Mouse (Mus musculus) lung, adult 2 months (tissue): Measurements from ENCODE around the gene Bri3bp. TPM values are rescaled to one million over a fixed set of nuclear protein-coding genes. Genes with fewer than 3 reads are reported as not detected.
A peak's percentile ranks its signal among the peaks of the same experiment; 100 is the strongest.
"Not testable (repeated sequence)": the region's sequence is repeated elsewhere in the genome, so short reads cannot be mapped to it uniquely, and the experiment has no call there.

ENCODE experiments used
- DNase-seq: peaks from one replicate; pipeline ENCODE4 v3.0.0; 2022
- H3K4me1 ChIP-seq: fragments of 200-500 bp; 2 replicates; pipeline ENCODE4 v1.6.1; 2011; ENCODE audit warnings: low read length; ENCODE audit not compliant: control insufficient read depth, insufficient read depth
- H3K4me3 ChIP-seq: fragments of 200-500 bp; replicated peaks from 2 replicates; pipeline ENCODE3; 2011; ENCODE audit warnings: low read depth, mild to moderate bottlenecking, control low read depth, low read length; ENCODE audit errors: extremely low read depth
- CTCF ChIP-seq: fragments of 200-500 bp; IDR thresholded peaks from 2 replicates; pipeline ENCODE4 v1.5.1; 2011; ENCODE audit warnings: mild to moderate bottlenecking, low read length, control low read depth; ENCODE audit not compliant: insufficient read depth
- POLR2A ChIP-seq: fragments of 200-500 bp; IDR thresholded peaks from 2 replicates; pipeline ENCODE4 v1.6.1; 2011; ENCODE audit warnings: low read depth, mild to moderate bottlenecking, control low read depth, low read length, borderline replicate concordance; ENCODE audit errors: extremely low read depth
- WGBS: fragments of 180-500 bp; shearing (Covaris S2); methylation state at CpG from one replicate; pipeline ENCODE4 v1.1.7; 2018; 5-methylcytosine and 5-hydroxymethylcytosine counted together
- polyA plus RNA-seq: library from polyadenylated mRNA; depleted of rRNA; stranded (reverse); fragments of >200 nt; gene quantifications from 2 replicates; pipeline ENCODE4 v1.2.3, GENCODE M21; 2012

Gene Bri3bp
- polyA plus RNA-seq, 1 experiment = 8.2 TPM

- Histone ChIP-seq H3K4me3 (no peak overlapping the region), H3K4me1 (no peaks in the 10 kb centered on the region)
- WGBS = 6% methylated on average over 13 of the region's 13 CpGs
- TF ChIP-seq CTCF (no peak), POLR2A (no peak)
- DNase-seq = peak; percentile 66
Measured at GRCm38 (mm10) chr5:125408842-125409241, 32.5 kb upstream of the Bri3bp start.

- TF ChIP-seq CTCF (no peak), POLR2A (no peak)
- peak overlapping the region; percentile 26 for H3K4me3 ChIP-seq
- WGBS = 30% methylated on average over 20 of the region's 20 CpGs
- H3K4me1 ChIP-seq = no peaks in the 10 kb centered on the region
- no peak for DNase-seq
Measured at GRCm38 (mm10) chr5:125409348-125410090, 31.8 kb upstream of the Bri3bp start.

- WGBS = 67% methylated on average over 5 of the region's 5 CpGs
- H3K4me3 ChIP-seq = no peak overlapping the region
- H3K4me1 ChIP-seq = no peaks in the 10 kb centered on the region
- TF ChIP-seq CTCF (peak; percentile 19; the same call in 1 of the 2 replicates), POLR2A (no peak)
- DNase-seq = peak; percentile 51
Measured at GRCm38 (mm10) chr5:125411972-125412530, 29.3 kb upstream of the Bri3bp start.

GRCm38 (mm10) chr5:125412536-125412935 lies 28.8 kb upstream of the Bri3bp start:
- not testable (repeated sequence) for DNase-seq, H3K4me3 ChIP-seq, H3K4me1 ChIP-seq
- 83% methylated on average over 8 of the region's 8 CpGs for whole genome bisulfite sequencing

- H3K4me1 ChIP-seq = no peaks in the 10 kb centered on the region
- no peak for TF ChIP-seq POLR2A
- no peak for TF ChIP-seq CTCF
- WGBS = 52% methylated on average over 4 of the region's 4 CpGs
- no peak overlapping the region for H3K4me3 ChIP-seq
- no peak for DNase-seq
Measured at GRCm38 (mm10) chr5:125413763-125414162, 27.6 kb upstream of the Bri3bp start.

- no peaks in the 10 kb centered on the region for H3K4me1 ChIP-seq
- no peak for TF ChIP-seq CTCF
- no peak for TF ChIP-seq POLR2A
- WGBS = 93% methylated on average over 8 of the region's 8 CpGs
Measured at GRCm38 (mm10) chr5:125416183-125416582, 25.2 kb upstream of the Bri3bp start.

GRCm38 (mm10) chr5:125418636-125419035 lies 22.7 kb upstream of the Bri3bp start:
- no peak for TF ChIP-seq CTCF
- no peak for TF ChIP-seq POLR2A
- WGBS = 89% methylated on average over 12 of the region's 12 CpGs

More at GRCm38 (mm10) chr5:125416183-125416582, 25.2 kb upstream of the Bri3bp start:
- no peak for DNase-seq
- H3K4me3 ChIP-seq = no peak overlapping the region

GRCm38 (mm10) chr5:125419124-125419523 lies 22.2 kb upstream of the Bri3bp start:
- 71% methylated on average over 11 of the region's 11 CpGs for WGBS
- TF ChIP-seq POLR2A = no peak
- TF ChIP-seq CTCF = no peak

More at GRCm38 (mm10) chr5:125418636-125419035, 22.7 kb upstream of the Bri3bp start:
- no peaks in the 10 kb centered on the region for H3K4me1 ChIP-seq
- no peak for DNase-seq
- H3K4me3 ChIP-seq = no peak overlapping the region

GRCm38 (mm10) chr5:125425698-125426276 lies 15.6 kb upstream of the Bri3bp start:
- WGBS = 88% methylated on average over 10 of the region's 10 CpGs
- Histone ChIP-seq H3K4me1 (no peaks in the 10 kb centered on the region), H3K4me3 (no peak overlapping the region)
- TF ChIP-seq CTCF (no peak), POLR2A (no peak)
- DNase-seq = no peak

More at GRCm38 (mm10) chr5:125419124-125419523, 22.2 kb upstream of the Bri3bp start:
- Histone ChIP-seq H3K4me1 (no peaks in the 10 kb centered on the region), H3K4me3 (no peak overlapping the region)
- DNase-seq = no peak
